Mouse (Mus musculus) brain, embryonic 14.5 days (tissue): ENCODE results near the gene Tmem104.

ENCODE experiments used
- CTCF ChIP-seq: fragments of 200-500 bp; IDR thresholded peaks from 2 replicates; pipeline ENCODE4 v1.5.1; 2012; ENCODE audit warnings: inconsistent platforms, mild to moderate bottlenecking, moderate library complexity, borderline replicate concordance; ENCODE audit not compliant: insufficient read depth, insufficient read length; ENCODE audit errors: extremely low read depth
- POLR2A ChIP-seq: fragments of 200-500 bp; IDR thresholded peaks from 2 replicates; pipeline ENCODE4 v1.6.1; 2012; ENCODE audit warnings: mild to moderate bottlenecking, inconsistent platforms, borderline replicate concordance; ENCODE audit not compliant: poor library complexity, insufficient read depth, insufficient read length, severe bottlenecking; ENCODE audit errors: extremely low read depth

DNA sequence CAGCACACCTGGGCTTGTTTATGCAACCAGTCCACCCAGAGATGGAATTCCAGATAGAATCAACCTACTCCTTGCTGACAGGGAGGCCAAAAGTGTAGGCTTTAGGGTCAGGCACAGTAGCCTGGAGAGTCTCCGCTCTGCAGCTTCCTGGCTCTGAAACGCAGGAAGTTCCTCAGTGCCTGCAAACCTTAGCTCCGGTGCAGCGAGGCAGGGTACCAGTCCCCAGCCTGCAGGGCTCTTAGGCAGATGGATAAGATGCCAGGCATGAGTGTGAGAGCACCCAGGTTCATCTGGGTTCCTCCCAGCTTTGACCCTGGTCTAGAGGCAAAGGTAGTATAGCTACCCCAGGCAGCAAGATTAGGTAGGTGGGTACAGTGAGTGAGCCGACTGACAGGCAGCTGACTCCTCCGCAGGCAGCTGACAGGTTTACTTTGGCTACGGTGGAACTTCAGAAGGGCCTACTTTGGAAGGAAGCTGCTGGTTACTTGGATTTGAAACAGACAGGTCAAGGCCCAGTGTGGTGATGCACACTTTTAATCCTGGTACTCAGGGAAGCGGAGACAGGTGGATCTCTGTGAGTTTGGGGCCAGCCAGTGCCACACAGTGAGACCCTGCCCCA is 19.5 kb upstream of the Tmem104 start:
- TF ChIP-seq CTCF, result no peak
- TF ChIP-seq POLR2A, result no peak
